Mouse (Mus musculus) spleen, adult 10 weeks (tissue): ENCODE results near the gene Olfr743. TPM values are rescaled to one million over a fixed set of nuclear protein-coding genes. Genes with fewer than 3 reads are reported as not detected.

ENCODE experiments used
- polyA plus RNA-seq: library from polyadenylated mRNA; stranded (reverse); fragments of 350-450 nt; fragmentation: Illumina TruSeq; extraction: RNeasy Lipid Tissue Mini Kit (QIAGEN cat#74804); gene quantifications from one replicate; pipeline ENCODE4 v1.2.3, GENCODE M21; 2015; ENCODE audit warnings: low replicate concordance; ENCODE audit not compliant: insufficient read depth

Gene Olfr743
- polyA plus RNA-seq, result not detected

GRCm38 (mm10) chr14:50521539-50521938 is at the start of gene Olfr743:
TSS of gene Olfr743 (plus strand) at chr14:50521839.

GRCm38 (mm10) chr14:50472438-50472837 is 49.2 kb upstream of the Olfr743 start, which contains the start of gene Olfr741:
TSS of gene Olfr741 (plus strand) at chr14:50472738.

GRCm38 (mm10) chr14:50503300-50503699 is 18.3 kb upstream of the Olfr743 start, which contains the start of gene Olfr742:
TSS of gene Olfr742 (plus strand) at chr14:50503600.

Other genes with a start within 250 kb of the Olfr743 start
- gene Olfr732, start 237.6 kb upstream of the Olfr743 start, polyA plus RNA-seq, result not detected
- gene Olfr733, start 220.3 kb upstream of the Olfr743 start, polyA plus RNA-seq, result 0.10 TPM
- not detected for gene Olfr734, start 195.1 kb upstream of the Olfr743 start, polyA plus RNA-seq
- gene Olfr735, start 173.0 kb upstream of the Olfr743 start, polyA plus RNA-seq, result not detected
- 33.0 TPM for gene Tlr11, start 163.9 kb upstream of the Olfr743 start, polyA plus RNA-seq
- not detected for gene Olfr736, start 140.7 kb upstream of the Olfr743 start, polyA plus RNA-seq
- not detected for gene Olfr738, start 114.3 kb upstream of the Olfr743 start, polyA plus RNA-seq
- not detected for gene Olfr739, start 103.2 kb upstream of the Olfr743 start, polyA plus RNA-seq
- not detected for gene Olfr740, start 76.3 kb upstream of the Olfr743 start, polyA plus RNA-seq
- gene Olfr741, start 49.1 kb upstream of the Olfr743 start, polyA plus RNA-seq, result not detected
- not detected for gene Olfr742, start 18.2 kb upstream of the Olfr743 start, polyA plus RNA-seq
- not detected for gene Olfr744, start 93.0 kb downstream of the Olfr743 start, polyA plus RNA-seq
- gene Olfr745, start 117.5 kb downstream of the Olfr743 start, polyA plus RNA-seq, result not detected
- not detected for gene Olfr746, start 125.2 kb downstream of the Olfr743 start, polyA plus RNA-seq
- gene Olfr747, start 171.4 kb downstream of the Olfr743 start, polyA plus RNA-seq, result not detected
- gene Olfr748, start 185.5 kb downstream of the Olfr743 start, polyA plus RNA-seq, result not detected
- not detected for gene Olfr749, start 223.3 kb downstream of the Olfr743 start, polyA plus RNA-seq